Mouse (Mus musculus) megakaryocyte, embryonic 14.5 days (primary cell): Measurements from ENCODE around the gene Commd1. TPM values are rescaled to one million over a fixed set of nuclear protein-coding genes. Genes with fewer than 3 reads are reported as not detected.

Source experiments
- H3K27me3 ChIP-seq: replicated peaks from 2 replicates; pipeline ENCODE3; 2012; ENCODE audit warnings: inconsistent platforms
- H3K36me3 ChIP-seq: replicated peaks from 2 replicates; pipeline ENCODE3; 2012; ENCODE audit warnings: low read length, inconsistent platforms, mixed read lengths
- H3K4me1 ChIP-seq: 2 replicates; pipeline ENCODE4 v1.6.1; 2012; ENCODE audit warnings: inconsistent platforms
- H3K4me3 ChIP-seq: replicated peaks from 2 replicates; pipeline ENCODE3; 2012; ENCODE audit warnings: moderate library complexity, mild to moderate bottlenecking, inconsistent platforms
- H3K9me3 ChIP-seq: 2 replicates; pipeline ENCODE4 v1.6.1; 2012; ENCODE audit warnings: inconsistent platforms
- FLI1 ChIP-seq: IDR thresholded peaks from 2 replicates; pipeline ENCODE4 v1.6.1; 2012; ENCODE audit warnings: low read length, inconsistent platforms, mixed read lengths
- GATA1 ChIP-seq: IDR thresholded peaks from 3 replicates; pipeline ENCODE4 v1.6.1; 2012; ENCODE audit warnings: mixed read lengths, low read length, inconsistent platforms, borderline replicate concordance
- polyA plus RNA-seq: library from polyadenylated mRNA; stranded (reverse); fragments of >175 nt; gene quantifications from 2 replicates; pipeline ENCODE4 v1.2.3, GENCODE M21; 2012; ENCODE audit warnings: low replicate concordance; ENCODE audit not compliant: insufficient read depth

Gene Commd1
- polyA plus RNA-seq, 1 experiment = 30.3 TPM

- no peaks in the 10 kb centered on the region for H3K27me3 ChIP-seq
- no peaks in the 10 kb centered on the region for H3K9me3 ChIP-seq
- no peak overlapping the region for H3K4me3 ChIP-seq
- no peaks in the 10 kb centered on the region for H3K36me3 ChIP-seq
- H3K4me1 ChIP-seq = peaks cover 47% of the 10 kb centered on the region
- TF ChIP-seq FLI1 (no peak), GATA1 (no peak)
Measured at GRCm38 (mm10) chr11:22931320-22931905, 50.8 kb downstream of the Commd1 start.

- peaks cover 52% of the 10 kb centered on the region for H3K4me1 ChIP-seq
- no peak for TF ChIP-seq FLI1
- no peak for TF ChIP-seq GATA1
- H3K27me3 ChIP-seq = no peaks in the 10 kb centered on the region
- H3K4me3 ChIP-seq = no peak overlapping the region
- no peaks in the 10 kb centered on the region for H3K36me3 ChIP-seq
- H3K9me3 ChIP-seq = no peaks in the 10 kb centered on the region
Measured at GRCm38 (mm10) chr11:22930129-22930528, 52.1 kb downstream of the Commd1 start.

GRCm38 (mm10) chr11:22928586-22929169, 53.5 kb downstream of the Commd1 start:
- Histone ChIP-seq H3K9me3 (no peaks in the 10 kb centered on the region), H3K27me3 (no peaks in the 10 kb centered on the region), H3K36me3 (no peaks in the 10 kb centered on the region), H3K4me1 (peaks cover 53% of the 10 kb centered on the region), H3K4me3 (peak overlapping the region; percentile 84)
- no peak for TF ChIP-seq GATA1
- no peak for TF ChIP-seq FLI1

GRCm38 (mm10) chr11:22923606-22924005, 58.6 kb downstream of the Commd1 start:
- Histone ChIP-seq H3K36me3 (no peaks in the 10 kb centered on the region), H3K4me1 (peaks cover 14% of the 10 kb centered on the region)
- TF ChIP-seq FLI1 = no peak
- TF ChIP-seq GATA1 = no peak

GRCm38 (mm10) chr11:22922546-22922945, 59.6 kb downstream of the Commd1 start:
- H3K4me3 ChIP-seq = no peak overlapping the region
- H3K9me3 ChIP-seq = no peaks in the 10 kb centered on the region
- H3K36me3 ChIP-seq = peaks cover under 1% of the 10 kb centered on the region
- no peaks in the 10 kb centered on the region for H3K27me3 ChIP-seq
- TF ChIP-seq GATA1 (no peak), FLI1 (no peak)
- H3K4me1 ChIP-seq = peaks cover 10% of the 10 kb centered on the region

More at GRCm38 (mm10) chr11:22923606-22924005, 58.6 kb downstream of the Commd1 start:
- H3K4me3 ChIP-seq = no peak overlapping the region
- H3K27me3 ChIP-seq = no peaks in the 10 kb centered on the region
- H3K9me3 ChIP-seq = no peaks in the 10 kb centered on the region

GRCm38 (mm10) chr11:22919336-22919735, 62.8 kb downstream of the Commd1 start:
- peaks cover 2% of the 10 kb centered on the region for H3K36me3 ChIP-seq
- peaks cover 7% of the 10 kb centered on the region for H3K4me1 ChIP-seq
- H3K4me3 ChIP-seq = no peak overlapping the region
- TF ChIP-seq GATA1 (no peak), FLI1 (no peak)
- no peaks in the 10 kb centered on the region for H3K27me3 ChIP-seq
- no peaks in the 10 kb centered on the region for H3K9me3 ChIP-seq

GRCm38 (mm10) chr11:22917786-22918185, 64.4 kb downstream of the Commd1 start:
- H3K9me3 ChIP-seq = no peaks in the 10 kb centered on the region
- H3K4me1 ChIP-seq = peaks cover 17% of the 10 kb centered on the region
- H3K27me3 ChIP-seq = no peaks in the 10 kb centered on the region
- H3K4me3 ChIP-seq = no peak overlapping the region
- peaks cover 2% of the 10 kb centered on the region for H3K36me3 ChIP-seq
- TF ChIP-seq GATA1 = no peak
- TF ChIP-seq FLI1 = no peak

GRCm38 (mm10) chr11:22913744-22914143, 68.4 kb downstream of the Commd1 start:
- H3K4me1 ChIP-seq = peaks cover 28% of the 10 kb centered on the region
- no peaks in the 10 kb centered on the region for H3K27me3 ChIP-seq
- H3K36me3 ChIP-seq = peaks cover 2% of the 10 kb centered on the region
- TF ChIP-seq FLI1 (no peak), GATA1 (no peak)
- H3K4me3 ChIP-seq = no peak overlapping the region
- H3K9me3 ChIP-seq = no peaks in the 10 kb centered on the region

- Histone ChIP-seq H3K4me1 (peaks cover 26% of the 10 kb centered on the region), H3K27me3 (no peaks in the 10 kb centered on the region), H3K36me3 (no peaks in the 10 kb centered on the region), H3K4me3 (peak overlapping the region; percentile 18), H3K9me3 (no peaks in the 10 kb centered on the region)
- TF ChIP-seq FLI1 = no peak
- TF ChIP-seq GATA1 = no peak
Measured at GRCm38 (mm10) chr11:22911831-22912230, 70.4 kb downstream of the Commd1 start.

- Histone ChIP-seq H3K27me3 (no peaks in the 10 kb centered on the region), H3K36me3 (no peaks in the 10 kb centered on the region), H3K4me1 (peaks cover 39% of the 10 kb centered on the region), H3K4me3 (no peak overlapping the region), H3K9me3 (no peaks in the 10 kb centered on the region)
- no peak for TF ChIP-seq FLI1
- no peak for TF ChIP-seq GATA1
Measured at GRCm38 (mm10) chr11:22906453-22906865, 75.7 kb downstream of the Commd1 start.

GRCm38 (mm10) chr11:22902923-22903322, 79.3 kb downstream of the Commd1 start:
- peaks cover 14% of the 10 kb centered on the region for H3K36me3 ChIP-seq
- no peak overlapping the region for H3K4me3 ChIP-seq
- no peaks in the 10 kb centered on the region for H3K27me3 ChIP-seq
- no peak for TF ChIP-seq GATA1
- no peak for TF ChIP-seq FLI1
- H3K9me3 ChIP-seq = no peaks in the 10 kb centered on the region
- peaks cover 69% of the 10 kb centered on the region for H3K4me1 ChIP-seq
